Mouse (Mus musculus) forebrain, postnatal 0 days (tissue): ENCODE measurements at regions not wholly inside any gene's neighbourhood (a gene's known extent, or its start where the extent isn't known, plus 50 kb on each side); places are given as distances from the start of the nearest gene placed in this dataset.
"Not testable (repeated sequence)": the region's sequence is repeated elsewhere in the genome, so short reads cannot be mapped to it uniquely, and the experiment has no call there.

ENCODE experiments used
- ATAC-seq: fragments of 200-750 bp; cut with Nextera tagmentation; 2 replicates; pipeline ENCODE4 v1.8.0; 2017; ENCODE audit warnings: mild to moderate bottlenecking, moderate library complexity
- DNase-seq: peaks from one replicate; pipeline ENCODE4 v3.0.0-alpha.2; 2015
- H3K27ac ChIP-seq: fragments of 300-500 bp; sonication (generic); 2 replicates; pipeline ENCODE4 v1.5.1; 2014; ENCODE audit warnings: low read depth, mild to moderate bottlenecking, antibody characterized with exemption, low read length, moderate library complexity, mixed read lengths
- H3K27me3 ChIP-seq: fragments of 300-500 bp; sonication (generic); 2 replicates; pipeline ENCODE4 v1.6.1; 2014; ENCODE audit warnings: mild to moderate bottlenecking, low read length, mixed read lengths; ENCODE audit not compliant: insufficient read depth
- H3K36me3 ChIP-seq: fragments of 300-500 bp; sonication (generic); 2 replicates; pipeline ENCODE4 v1.6.1; 2014; ENCODE audit warnings: mild to moderate bottlenecking, moderate library complexity; ENCODE audit not compliant: insufficient read depth
- H3K4me1 ChIP-seq: fragments of 300-500 bp; sonication (generic); 2 replicates; pipeline ENCODE4 v1.6.1; 2014; ENCODE audit warnings: antibody characterized with exemption; ENCODE audit not compliant: insufficient read depth
- H3K4me2 ChIP-seq: fragments of 300-500 bp; sonication (generic); 2 replicates; pipeline ENCODE4 v1.6.1; 2014; ENCODE audit warnings: low read depth, mild to moderate bottlenecking, moderate library complexity
- H3K4me3 ChIP-seq: fragments of 300-500 bp; sonication (generic); 2 replicates; pipeline ENCODE4 v1.5.1; 2014; ENCODE audit warnings: low read depth, low read length, mixed read lengths
- H3K9ac ChIP-seq: fragments of 300-500 bp; sonication (generic); 2 replicates; pipeline ENCODE4 v1.6.1; 2014; ENCODE audit warnings: mild to moderate bottlenecking
- H3K9me3 ChIP-seq: fragments of 300-500 bp; sonication (generic); 2 replicates; pipeline ENCODE4 v1.6.1; 2016; ENCODE audit warnings: low read length
- CTCF ChIP-seq: sonication (generic); IDR thresholded peaks from 2 replicates; pipeline ENCODE4 v1.5.1; 2016; ENCODE audit warnings: antibody characterized with exemption, control low read depth, low read depth
- WGBS: fragments of 180-500 bp; shearing (Covaris S2); extraction: QIAGEN DNeasy Blood & Tissue Kit; methylation state at CpG from one replicate; pipeline ENCODE4 v1.1.7; 2014; 5-methylcytosine and 5-hydroxymethylcytosine counted together

DNA sequence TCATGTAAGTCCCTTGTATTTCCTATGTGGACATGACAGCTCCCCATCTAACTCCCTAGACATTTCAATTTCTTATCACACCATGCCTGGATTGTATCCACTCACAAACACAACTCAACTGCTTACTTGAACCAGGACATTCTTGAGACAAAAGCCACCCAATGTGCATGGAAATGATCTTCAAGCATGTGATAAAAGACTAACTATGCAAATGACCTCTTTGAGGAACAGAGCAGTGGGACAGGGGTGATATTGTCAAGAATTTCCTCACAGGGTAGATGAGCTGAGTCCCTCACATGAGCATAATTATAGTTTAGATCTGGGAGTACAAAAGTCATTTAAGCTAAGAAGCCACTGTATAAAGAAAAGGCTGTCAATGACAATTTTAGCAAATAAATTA is 259.0 kb downstream of the Lpin1 start:
- H3K27ac ChIP-seq: no peak overlapping the region
- H3K9ac ChIP-seq: no peak overlapping the region
- ATAC-seq: no peak
- no peak overlapping the region for H3K4me3 ChIP-seq
- H3K4me1 ChIP-seq: no peaks in the 10 kb centered on the region
- H3K4me2 ChIP-seq: no peak overlapping the region
- no peak for DNase-seq
- H3K27me3 ChIP-seq: no peaks in the 10 kb centered on the region
- H3K9me3 ChIP-seq: no peaks in the 10 kb centered on the region
- H3K36me3 ChIP-seq: no peaks in the 10 kb centered on the region
- no peak for TF ChIP-seq CTCF

- Histone ChIP-seq H3K4me1 (no peaks in the 10 kb centered on the region), H3K9ac (no peak overlapping the region), H3K4me3 (no peak overlapping the region), H3K9me3 (no peaks in the 10 kb centered on the region), H3K36me3 (no peaks in the 10 kb centered on the region), H3K4me2 (no peak overlapping the region), H3K27ac (no peak overlapping the region), H3K27me3 (no peaks in the 10 kb centered on the region)
- TF ChIP-seq CTCF: no peak
- ATAC-seq (no peak), DNase-seq (no peak)
Observed at GRCm38 (mm10) chr12:16349310-16349709, 261.5 kb downstream of the Lpin1 start.

GRCm38 (mm10) chr12:16344021-16344420 is 266.7 kb downstream of the Lpin1 start:
- H3K9me3 ChIP-seq: no peaks in the 10 kb centered on the region
- DNase-seq (no peak), ATAC-seq (no peak)
- no peak for TF ChIP-seq CTCF
- H3K4me3 ChIP-seq: no peak overlapping the region
- H3K9ac ChIP-seq: no peak overlapping the region
- no peak overlapping the region for H3K27ac ChIP-seq
- H3K27me3 ChIP-seq: no peaks in the 10 kb centered on the region
- no peak overlapping the region for H3K4me2 ChIP-seq
- no peaks in the 10 kb centered on the region for H3K4me1 ChIP-seq
- 89% methylated on average over 3 of the region's 3 CpGs for WGBS
- H3K36me3 ChIP-seq: no peaks in the 10 kb centered on the region

DNA sequence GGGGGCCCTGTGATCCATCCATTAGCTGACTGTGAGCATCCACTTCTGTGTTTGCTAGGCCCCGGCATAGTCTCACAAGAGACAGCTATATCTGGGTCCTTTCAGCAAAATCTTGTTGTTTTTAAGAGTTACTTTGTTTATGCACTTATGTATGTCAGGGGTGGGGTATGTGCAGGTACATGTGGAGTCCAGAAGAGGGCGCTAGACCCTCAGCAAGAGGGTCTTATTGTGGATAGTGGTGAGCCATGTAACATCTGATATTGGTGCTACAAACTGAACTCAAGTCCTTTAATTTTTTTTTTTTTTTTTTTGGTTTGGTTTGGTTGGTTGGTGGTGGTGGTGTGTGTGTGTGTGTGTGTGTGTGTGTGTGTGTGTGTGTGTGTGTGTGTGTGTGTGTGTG is 268.7 kb downstream of the Lpin1 start:
- not testable (repeated sequence) for ATAC-seq, DNase-seq, H3K9me3 ChIP-seq, H3K27me3 ChIP-seq, H3K9ac ChIP-seq, H3K27ac ChIP-seq, H3K4me2 ChIP-seq, H3K36me3 ChIP-seq, H3K4me1 ChIP-seq, H3K4me3 ChIP-seq
- WGBS: 51% methylated on average over 2 of the region's 2 CpGs

- Histone ChIP-seq H3K27me3 (no peaks in the 10 kb centered on the region), H3K4me3 (no peak overlapping the region), H3K9ac (no peak overlapping the region), H3K9me3 (no peaks in the 10 kb centered on the region), H3K4me1 (no peaks in the 10 kb centered on the region), H3K36me3 (no peaks in the 10 kb centered on the region), H3K4me2 (no peak overlapping the region), H3K27ac (no peak overlapping the region)
- ATAC-seq (no peak), DNase-seq (no peak)
- TF ChIP-seq CTCF: no peak
- WGBS: 94% methylated on average over 3 of the region's 3 CpGs
Observed at GRCm38 (mm10) chr12:16331456-16331855, 279.3 kb downstream of the Lpin1 start.

DNA sequence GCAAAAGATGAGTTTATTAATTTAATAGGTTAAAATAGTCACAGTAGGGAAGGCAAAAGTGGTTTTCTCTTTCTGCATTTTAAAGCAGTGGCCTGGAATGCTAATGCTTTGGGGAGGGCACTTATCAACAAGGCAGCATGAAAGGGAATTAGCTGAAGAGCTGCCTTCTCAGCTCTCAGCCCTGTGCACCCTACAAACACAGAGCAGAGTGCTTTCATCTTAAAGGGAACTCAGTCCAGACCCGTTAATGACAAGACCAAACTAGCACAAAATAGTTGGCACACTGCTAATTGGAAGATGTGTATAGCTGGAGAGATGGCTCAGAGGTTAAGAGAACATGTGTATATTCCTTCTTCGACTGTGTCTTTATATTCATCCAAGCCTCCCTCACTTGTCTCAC is 281.6 kb downstream of the Lpin1 start:
- H3K9me3 ChIP-seq: no peaks in the 10 kb centered on the region
- TF ChIP-seq CTCF: no peak
- WGBS: 23% methylated on average over 2 of the region's 2 CpGs
- DNase-seq (no peak), ATAC-seq (no peak)
- H3K36me3 ChIP-seq: no peaks in the 10 kb centered on the region
- no peak overlapping the region for H3K27ac ChIP-seq
- H3K4me2 ChIP-seq: no peak overlapping the region
- H3K4me3 ChIP-seq: no peak overlapping the region
- no peak overlapping the region for H3K9ac ChIP-seq
- no peaks in the 10 kb centered on the region for H3K4me1 ChIP-seq
- H3K27me3 ChIP-seq: no peaks in the 10 kb centered on the region

GRCm38 (mm10) chr12:16320536-16321402 is 290.0 kb downstream of the Lpin1 start:
- no peaks in the 10 kb centered on the region for H3K4me1 ChIP-seq
- no peaks in the 10 kb centered on the region for H3K27me3 ChIP-seq
- DNase-seq (no peak), ATAC-seq (no peak)
- no peak overlapping the region for H3K4me2 ChIP-seq
- H3K36me3 ChIP-seq: no peaks in the 10 kb centered on the region
- WGBS: 58% methylated on average over 9 of the region's 9 CpGs
- H3K27ac ChIP-seq: no peak overlapping the region
- no peak overlapping the region for H3K9ac ChIP-seq
- TF ChIP-seq CTCF: no peak
- H3K4me3 ChIP-seq: no peak overlapping the region
- H3K9me3 ChIP-seq: no peaks in the 10 kb centered on the region

GRCm38 (mm10) chr12:16308101-16308500 is 302.7 kb downstream of the Lpin1 start:
- no peak overlapping the region for H3K4me3 ChIP-seq
- 88% methylated on average over 3 of the region's 3 CpGs for WGBS
- no peak for TF ChIP-seq CTCF

More at GRCm38 (mm10) chr12:16308101-16308500, 302.7 kb downstream of the Lpin1 start:
- Histone ChIP-seq H3K27ac (no peak overlapping the region), H3K36me3 (no peaks in the 10 kb centered on the region), H3K9me3 (no peaks in the 10 kb centered on the region), H3K27me3 (no peaks in the 10 kb centered on the region), H3K4me1 (no peaks in the 10 kb centered on the region), H3K4me2 (no peak overlapping the region), H3K9ac (no peak overlapping the region)
- DNase-seq (no peak), ATAC-seq (no peak)
